Mouse (Mus musculus): ENCODE results near the gene Ctsh. TPM values are rescaled to one million over a fixed set of nuclear protein-coding genes. Genes with fewer than 3 reads are reported as not detected.
A peak's percentile ranks its signal among the peaks of the same experiment; 100 is the strongest.

Gene Ctsh
- total RNA-seq (2017), result 8.8 and 19.2 TPM in 2 replicates

- ATAC-seq (replicated peaks; ENCODE audit: low read depth, poor library complexity, severe bottlenecking), result no peak
Measured at GRCm38 (mm10) chr9:90053852-90054251, at the start of gene Ctsh. Gene Ctsh (plus strand): TSS chr9:90054152.

GRCm38 (mm10) chr9:90006432-90006831 lies 47.5 kb upstream of the Ctsh start:
- no peak for ATAC-seq (replicated peaks; ENCODE audit: low read depth, poor library complexity, severe bottlenecking)

GRCm38 (mm10) chr9:90007094-90007493 lies 46.9 kb upstream of the Ctsh start:
- no peak for ATAC-seq (replicated peaks; ENCODE audit: low read depth, poor library complexity, severe bottlenecking)

- ATAC-seq (replicated peaks; ENCODE audit: low read depth, poor library complexity, severe bottlenecking), result no peak
Measured at GRCm38 (mm10) chr9:90008138-90008537, 45.8 kb upstream of the Ctsh start.

- ATAC-seq (replicated peaks; ENCODE audit: low read depth, poor library complexity, severe bottlenecking), result no peak
Measured at GRCm38 (mm10) chr9:90011849-90012248, 42.1 kb upstream of the Ctsh start.

GRCm38 (mm10) chr9:90014649-90015048 lies 39.3 kb upstream of the Ctsh start:
- ATAC-seq (replicated peaks; ENCODE audit: low read depth, poor library complexity, severe bottlenecking), result 0 out of 2 replicates have a peak, but pooled peaks have one; percentile 52

GRCm38 (mm10) chr9:90016204-90016603 lies 37.7 kb upstream of the Ctsh start:
- ATAC-seq (replicated peaks; ENCODE audit: low read depth, poor library complexity, severe bottlenecking), result no peak

GRCm38 (mm10) chr9:90020866-90021265 lies 33.1 kb upstream of the Ctsh start:
- ATAC-seq (replicated peaks; ENCODE audit: low read depth, poor library complexity, severe bottlenecking), result no peak

GRCm38 (mm10) chr9:90021442-90021841 lies 32.5 kb upstream of the Ctsh start:
- peak; percentile 81 for ATAC-seq (replicated peaks; ENCODE audit: low read depth, poor library complexity, severe bottlenecking)

GRCm38 (mm10) chr9:90027709-90028108 lies 26.2 kb upstream of the Ctsh start:
- ATAC-seq (replicated peaks; ENCODE audit: low read depth, poor library complexity, severe bottlenecking), result no peak

- peak; percentile 98 for ATAC-seq (replicated peaks; ENCODE audit: low read depth, poor library complexity, severe bottlenecking)
Measured at GRCm38 (mm10) chr9:90033922-90034321, 20.0 kb upstream of the Ctsh start.

GRCm38 (mm10) chr9:90035168-90035567 lies 18.8 kb upstream of the Ctsh start:
- no peak for ATAC-seq (replicated peaks; ENCODE audit: low read depth, poor library complexity, severe bottlenecking)

- peak; percentile 27; the same call in 1 of the 2 replicates for ATAC-seq (replicated peaks; ENCODE audit: low read depth, poor library complexity, severe bottlenecking)
Measured at GRCm38 (mm10) chr9:90035794-90036193, 18.2 kb upstream of the Ctsh start.

- ATAC-seq (replicated peaks; ENCODE audit: low read depth, poor library complexity, severe bottlenecking), result no peak
Measured at GRCm38 (mm10) chr9:90036313-90036712, 17.6 kb upstream of the Ctsh start.

GRCm38 (mm10) chr9:90038535-90038934 lies 15.4 kb upstream of the Ctsh start:
- no peak for ATAC-seq (replicated peaks; ENCODE audit: low read depth, poor library complexity, severe bottlenecking)

- ATAC-seq (replicated peaks; ENCODE audit: low read depth, poor library complexity, severe bottlenecking), result no peak
Measured at GRCm38 (mm10) chr9:90040916-90041315, 13.0 kb upstream of the Ctsh start.

- ATAC-seq (replicated peaks; ENCODE audit: low read depth, poor library complexity, severe bottlenecking), result no peak
Measured at GRCm38 (mm10) chr9:90041556-90041955, 12.4 kb upstream of the Ctsh start.

GRCm38 (mm10) chr9:90042906-90043305 lies 11.0 kb upstream of the Ctsh start:
- peak; percentile 99 for ATAC-seq (replicated peaks; ENCODE audit: low read depth, poor library complexity, severe bottlenecking)

- no peak for ATAC-seq (replicated peaks; ENCODE audit: low read depth, poor library complexity, severe bottlenecking)
Measured at GRCm38 (mm10) chr9:90045191-90045590, 8.8 kb upstream of the Ctsh start.

GRCm38 (mm10) chr9:90047937-90048627 lies 5.9 kb upstream of the Ctsh start:
- ATAC-seq (replicated peaks; ENCODE audit: low read depth, poor library complexity, severe bottlenecking), result no peak

- peak; percentile 99 for ATAC-seq (replicated peaks; ENCODE audit: low read depth, poor library complexity, severe bottlenecking)
Measured at GRCm38 (mm10) chr9:90054371-90055145, 606 bp downstream of the Ctsh start.

All from common myeloid progenitor, adult 5-6 weeks (primary cell).